Mouse (Mus musculus) left cerebral cortex, adult 11 months (tissue): Measurements from ENCODE around the gene Cisd3.

Source experiments
- DNase-seq: peaks from one replicate; pipeline ENCODE4 v3.0.0; 2022; ENCODE audit warnings: low spot score

Cisd3 gene

DNA sequence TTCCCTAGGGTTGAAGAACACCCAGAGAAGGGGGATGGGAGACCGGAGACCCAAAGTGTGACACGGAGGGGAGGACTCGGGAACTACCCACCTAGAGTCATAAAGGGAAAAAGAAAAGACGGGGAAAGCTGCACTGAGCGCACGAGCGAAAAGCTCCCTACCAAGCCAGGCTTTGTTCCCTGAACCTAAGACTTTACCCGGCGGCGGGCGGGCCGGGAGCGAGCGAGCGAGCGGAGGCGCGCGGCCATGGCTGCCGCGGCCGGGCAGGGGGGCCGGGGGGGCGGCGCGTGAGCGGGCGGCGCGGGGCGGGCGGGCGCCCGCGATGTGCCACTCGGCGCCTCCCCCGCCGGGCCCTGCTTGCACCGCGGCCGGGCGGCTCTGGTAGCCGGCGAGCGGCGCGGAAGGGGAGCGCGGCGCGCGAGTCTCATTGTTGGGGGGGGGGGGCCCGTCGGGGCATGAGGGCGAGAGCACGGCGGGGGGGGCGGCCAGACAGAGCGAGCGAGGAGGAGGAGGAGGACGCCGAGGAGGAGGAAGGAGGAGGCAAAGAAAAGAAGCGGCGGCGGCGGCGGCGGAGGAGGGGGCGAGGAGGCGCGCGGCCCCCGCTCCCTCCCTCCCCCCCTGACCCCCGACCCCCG, 22.6 kb upstream of the Cisd3 start, which contains the start of gene Mllt6:
TSS of gene Mllt6 (plus strand) at position 522 of the 635 bp plus-strand sequence.
- DNase-seq = no peak

DNA sequence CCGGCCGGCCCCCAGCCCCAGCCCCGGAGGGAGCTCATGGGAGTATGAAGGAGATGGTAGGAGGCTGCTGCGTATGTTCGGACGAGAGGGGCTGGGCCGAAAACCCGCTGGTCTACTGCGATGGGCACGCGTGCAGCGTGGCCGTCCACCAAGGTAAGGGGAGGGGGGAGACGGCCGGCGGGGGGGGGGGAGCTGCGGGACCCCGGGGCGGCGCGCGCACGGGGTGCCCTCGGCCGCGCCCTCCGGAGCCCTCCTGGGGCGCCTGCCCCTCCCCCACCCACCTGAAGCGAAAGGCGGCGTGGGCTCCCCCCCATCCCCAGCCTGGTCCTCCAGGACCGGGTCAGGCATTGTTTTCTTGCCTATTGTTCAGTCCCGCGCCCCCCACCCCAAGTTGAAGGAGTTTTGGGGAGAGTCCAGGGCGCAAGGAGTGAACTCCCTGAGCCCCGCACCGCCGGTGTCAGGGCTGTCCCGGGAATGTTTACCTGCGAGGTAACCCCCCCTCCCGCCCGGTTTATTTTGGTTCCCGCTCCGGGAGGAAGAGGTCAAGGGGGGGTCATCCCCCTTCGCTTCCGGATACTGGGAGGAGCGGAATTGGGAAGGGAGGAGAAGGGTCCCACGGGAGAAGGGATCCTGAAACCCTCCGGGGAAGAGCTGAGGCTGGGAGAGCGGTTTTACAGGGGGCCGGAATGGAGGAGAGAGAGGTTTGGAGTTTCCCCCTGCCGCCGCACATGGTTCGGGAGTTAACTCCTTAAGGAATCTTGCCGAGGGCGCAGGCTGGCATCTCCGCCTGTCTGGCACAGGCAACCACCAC, 21.9 kb upstream of the Cisd3 start:
- DNase-seq = no peak

DNA sequence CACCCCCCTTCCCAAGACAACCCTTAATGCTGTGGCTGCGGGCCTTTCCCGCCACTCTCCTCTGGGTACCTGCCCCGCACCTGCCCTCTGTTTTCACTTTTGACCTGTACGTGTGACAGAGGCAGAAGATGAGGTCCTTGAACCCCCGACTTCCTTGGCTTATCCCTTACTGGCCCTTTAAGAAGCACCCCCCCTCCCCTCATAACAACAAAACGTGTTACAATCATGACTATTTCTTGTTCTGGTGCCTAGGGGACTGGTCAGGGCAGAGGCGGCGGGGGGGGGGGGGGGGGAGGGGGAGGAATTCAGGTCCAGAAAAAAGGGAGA, 21.3 kb upstream of the Cisd3 start:
- DNase-seq = no peak

DNA sequence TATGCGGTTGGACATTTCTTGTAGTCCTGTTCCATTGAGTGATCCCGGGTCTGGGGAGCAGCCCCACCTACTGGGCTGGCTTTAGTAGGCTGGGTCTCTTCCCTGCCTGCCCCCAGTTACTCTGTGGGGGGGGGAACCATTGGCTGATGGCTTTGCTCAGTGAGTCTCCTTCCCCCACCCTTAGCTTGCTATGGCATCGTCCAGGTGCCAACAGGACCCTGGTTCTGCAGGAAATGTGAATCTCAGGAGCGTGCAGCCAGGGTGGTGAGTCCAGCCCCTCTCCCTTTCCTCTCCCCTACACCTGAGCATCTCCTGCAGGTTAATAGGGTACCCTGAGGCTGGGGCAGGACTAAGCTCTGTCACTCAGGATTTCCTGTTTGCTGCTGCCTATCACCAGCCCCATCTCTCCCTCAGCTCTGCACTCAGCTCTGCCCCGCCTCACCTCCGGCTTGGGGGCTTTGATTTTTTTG, 20.8 kb upstream of the Cisd3 start:
- DNase-seq = no peak

DNA sequence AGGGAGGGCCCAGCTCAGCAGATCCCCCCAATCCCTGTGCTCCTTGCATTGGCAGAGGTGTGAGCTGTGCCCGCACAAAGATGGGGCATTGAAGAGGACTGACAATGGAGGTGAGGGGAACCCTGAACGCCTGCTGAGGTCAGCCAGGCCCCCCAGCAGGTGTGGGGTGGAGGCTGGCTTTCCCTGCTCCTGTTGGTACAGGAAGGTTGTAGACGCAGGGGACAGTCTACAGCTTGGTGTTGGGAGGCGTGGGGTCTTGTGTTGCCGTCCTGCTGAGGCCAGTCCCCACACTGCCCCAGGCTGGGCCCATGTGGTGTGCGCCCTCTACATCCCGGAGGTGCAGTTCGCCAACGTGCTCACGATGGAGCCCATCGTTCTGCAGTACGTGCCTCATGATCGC, 20.2 kb upstream of the Cisd3 start:
- DNase-seq = no peak

DNA sequence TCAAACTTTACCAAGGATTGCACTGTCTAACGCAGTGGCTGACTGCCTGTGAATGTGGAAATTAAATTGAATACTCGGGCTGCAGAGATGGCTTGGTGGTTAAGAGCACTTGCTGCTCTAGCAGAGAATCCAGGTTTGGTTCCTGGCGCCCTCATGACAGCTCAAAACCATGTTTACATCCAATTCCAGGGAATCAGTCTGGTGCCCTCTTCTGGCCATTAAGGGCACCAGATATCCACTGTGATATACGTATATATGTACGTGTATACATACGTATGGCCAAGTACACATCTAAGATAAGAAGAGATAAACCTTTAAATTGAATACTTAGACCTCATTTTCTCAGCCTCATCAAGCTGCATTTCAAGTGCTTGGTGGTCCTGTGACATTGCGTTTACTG, 19.4 kb upstream of the Cisd3 start:
- DNase-seq = no peak

DNA sequence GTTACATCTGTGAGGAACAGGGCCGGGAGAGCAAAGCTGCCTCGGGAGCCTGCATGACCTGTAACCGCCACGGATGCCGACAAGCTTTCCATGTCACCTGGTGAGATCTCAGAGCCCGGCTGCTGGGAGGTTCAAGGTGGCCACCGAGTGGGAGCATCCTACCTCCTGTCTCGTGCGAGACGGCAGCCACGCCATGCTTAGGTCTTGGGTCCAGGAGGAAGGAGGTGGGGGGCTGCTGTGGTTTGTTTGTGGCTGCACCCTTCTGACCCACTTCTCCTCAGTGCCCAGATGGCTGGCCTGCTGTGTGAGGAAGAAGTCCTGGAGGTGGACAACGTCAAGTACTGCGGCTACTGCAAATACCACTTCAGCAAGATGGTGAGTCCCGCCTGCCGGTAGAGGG, 18.8 kb upstream of the Cisd3 start:
- no peak for DNase-seq

DNA sequence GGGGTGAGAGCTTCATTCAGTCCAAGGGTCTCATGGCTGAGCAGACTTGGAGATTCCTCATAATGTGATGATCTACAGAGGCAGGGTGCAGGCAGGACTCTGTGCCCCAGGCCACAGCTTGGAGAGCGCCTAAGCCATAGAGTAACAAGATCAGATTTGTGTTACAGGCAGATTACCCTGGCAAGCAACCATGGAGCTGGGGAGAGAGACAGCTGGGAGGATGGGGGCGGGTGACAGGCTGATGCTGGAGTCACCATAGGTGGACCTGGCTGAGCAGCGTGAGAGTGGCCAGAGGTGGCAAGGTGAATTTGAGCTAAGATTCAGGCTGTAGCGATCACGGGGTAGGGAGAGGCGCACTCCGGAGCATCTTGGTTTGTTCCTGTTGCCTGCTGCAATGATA, 17.5 kb upstream of the Cisd3 start:
- no peak for DNase-seq

DNA sequence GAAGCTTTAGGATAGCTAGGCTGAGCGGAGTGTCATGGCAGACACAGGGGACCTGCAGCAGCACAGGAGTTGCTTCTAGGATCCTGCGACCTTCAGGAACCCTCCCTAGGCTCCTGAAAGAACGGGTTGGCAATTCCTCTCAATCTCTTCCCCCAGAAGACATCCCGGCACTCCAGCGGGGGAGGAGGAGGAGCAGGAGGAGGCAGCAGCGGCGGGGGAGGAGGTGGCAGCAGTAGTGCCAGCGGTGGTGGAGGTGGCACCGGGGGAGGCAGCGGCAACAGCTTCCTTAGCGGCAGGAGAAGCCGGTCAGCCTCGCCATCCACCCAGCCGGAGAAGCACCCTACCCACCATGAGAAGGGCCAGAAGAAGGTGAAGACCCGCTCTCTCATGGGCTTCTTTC, 16.4 kb upstream of the Cisd3 start:
- no peak for DNase-seq

DNA sequence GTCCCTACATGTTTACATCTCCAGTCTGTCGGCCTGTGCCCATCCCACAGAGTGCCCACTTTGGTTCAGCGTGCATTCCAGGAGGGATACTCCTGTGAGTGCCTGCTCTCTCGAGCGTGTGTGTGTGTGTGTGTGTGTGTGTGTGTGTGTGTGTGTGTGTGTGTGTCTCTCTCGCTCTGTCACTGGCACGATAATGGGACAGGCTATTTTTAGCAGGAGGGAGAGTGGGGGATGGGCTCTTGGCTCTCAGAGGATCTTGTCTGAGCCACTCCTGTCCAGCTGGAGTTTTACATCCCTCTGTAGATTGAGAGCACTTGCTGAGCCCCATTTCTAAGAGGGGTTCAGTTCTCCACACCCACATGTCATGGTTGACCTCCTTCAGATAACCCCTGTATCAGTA, 15.8 kb upstream of the Cisd3 start:
- no peak for DNase-seq

DNA sequence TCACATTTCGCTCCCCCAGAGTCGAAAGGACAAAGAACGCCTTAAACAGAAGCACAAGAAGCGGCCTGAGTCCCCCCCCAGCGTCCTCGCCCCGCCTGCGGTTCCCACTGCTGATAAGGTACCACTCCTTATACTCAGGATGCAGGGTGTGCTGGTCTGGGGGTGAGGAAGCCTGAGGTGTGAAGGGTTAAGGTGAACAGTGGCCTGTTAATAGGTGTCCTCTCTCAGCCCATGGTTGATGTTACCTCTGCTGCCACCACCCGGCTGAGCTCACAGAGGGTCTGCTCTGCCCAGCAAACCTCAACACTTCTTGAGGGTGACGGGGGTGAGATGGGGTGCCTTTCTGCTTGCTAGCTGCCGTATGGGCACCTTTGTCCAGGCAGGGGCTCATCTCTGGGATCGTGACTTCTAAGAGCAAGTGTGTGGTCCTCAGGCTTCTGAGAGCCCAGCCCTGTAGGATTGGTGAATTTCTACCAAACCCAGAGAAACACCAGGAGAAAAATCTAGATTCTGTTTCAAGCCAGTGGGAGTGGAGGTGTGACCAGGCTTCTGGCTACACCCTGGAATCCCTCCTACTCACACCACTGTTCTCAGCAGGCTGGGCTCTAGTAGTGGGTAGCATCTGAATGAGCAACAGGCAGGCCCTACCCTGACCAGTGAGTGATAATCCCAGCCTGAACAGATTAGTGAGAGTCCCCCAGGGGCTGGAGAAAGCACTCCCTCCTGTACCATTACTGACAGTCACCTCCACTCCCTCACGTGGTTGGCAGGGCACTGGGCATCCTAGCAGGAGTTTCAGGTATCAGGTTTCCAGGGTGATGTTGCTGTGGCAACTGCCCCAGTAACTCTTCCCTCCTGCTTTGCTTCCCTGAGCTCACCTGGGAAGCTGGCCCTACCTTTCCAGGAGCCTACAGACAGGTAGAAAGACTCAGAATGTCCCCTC, 15.1 kb upstream of the Cisd3 start:
- no peak for DNase-seq

DNA sequence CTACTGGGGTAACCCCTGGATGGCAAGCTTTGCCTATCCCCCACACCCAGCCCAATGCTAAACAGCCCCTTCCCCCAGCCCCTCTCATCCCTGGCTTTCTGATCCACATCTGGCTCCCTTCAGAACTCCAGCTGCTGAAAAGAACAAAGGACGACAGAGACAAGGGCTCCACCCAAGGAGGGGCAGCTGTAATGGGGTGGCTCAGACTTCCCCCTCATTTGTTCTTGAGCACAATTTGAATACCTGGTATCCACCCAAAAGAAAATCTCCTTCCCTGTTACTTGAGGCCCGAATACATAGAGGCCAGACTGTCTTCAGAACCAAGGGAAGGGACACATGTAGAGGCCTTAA, 14.5 kb upstream of the Cisd3 start:
- DNase-seq = no peak

DNA sequence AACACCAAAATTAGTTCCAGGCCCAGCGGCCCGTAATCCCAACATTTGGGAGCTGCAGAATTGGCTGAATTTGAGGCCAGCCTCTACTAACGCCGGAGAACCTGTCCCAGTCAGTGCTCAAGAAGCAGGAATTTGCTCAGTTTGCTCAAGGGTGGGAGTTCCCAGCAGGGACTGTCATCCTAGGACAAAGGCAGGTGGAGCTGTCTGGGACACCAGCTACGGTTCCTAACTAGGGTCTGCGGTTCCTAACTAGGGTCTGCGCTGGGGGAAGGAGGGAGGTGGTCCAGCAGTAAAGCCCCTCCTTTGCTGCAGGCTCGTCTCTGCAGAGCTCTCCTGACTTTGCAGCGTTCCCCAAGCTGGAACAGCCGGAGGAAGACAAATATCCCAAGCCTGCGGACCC, 12.5 kb upstream of the Cisd3 start:
- no peak for DNase-seq

DNA sequence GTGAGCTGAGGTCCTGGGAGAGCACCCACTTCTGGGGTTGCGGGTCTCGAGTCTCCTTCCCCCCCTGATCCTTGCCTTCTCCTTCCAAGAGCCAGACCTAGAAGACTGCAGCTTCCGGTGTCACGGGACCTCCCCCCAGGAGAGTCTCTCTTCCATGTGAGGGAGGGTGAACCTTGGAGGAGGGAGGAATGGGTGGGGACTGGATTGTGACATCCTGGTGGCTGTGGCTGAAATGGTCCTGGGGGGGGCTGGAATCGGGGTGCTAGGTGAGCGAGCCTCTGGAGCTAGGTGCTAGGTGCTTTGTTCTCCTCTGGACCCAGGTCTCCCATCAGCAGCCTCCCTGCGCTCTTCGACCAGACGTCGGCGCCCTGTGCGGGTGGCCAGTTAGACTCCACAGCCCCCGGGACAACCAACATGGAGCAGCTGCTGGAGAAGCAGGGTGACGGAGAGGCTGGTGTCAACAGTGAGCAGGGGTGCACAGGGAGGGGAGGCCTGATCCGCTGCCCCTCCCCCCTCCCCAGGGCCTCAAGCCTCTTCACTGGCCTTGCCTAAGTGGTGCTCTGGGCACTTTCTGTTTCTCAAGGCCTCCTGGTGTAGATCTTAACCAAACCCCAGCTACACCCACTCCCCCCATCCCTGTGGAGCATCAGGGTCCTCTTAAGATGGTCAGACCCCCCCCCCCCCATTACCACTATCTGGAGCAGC, 9.4 kb upstream of the Cisd3 start:
- no peak for DNase-seq

DNA sequence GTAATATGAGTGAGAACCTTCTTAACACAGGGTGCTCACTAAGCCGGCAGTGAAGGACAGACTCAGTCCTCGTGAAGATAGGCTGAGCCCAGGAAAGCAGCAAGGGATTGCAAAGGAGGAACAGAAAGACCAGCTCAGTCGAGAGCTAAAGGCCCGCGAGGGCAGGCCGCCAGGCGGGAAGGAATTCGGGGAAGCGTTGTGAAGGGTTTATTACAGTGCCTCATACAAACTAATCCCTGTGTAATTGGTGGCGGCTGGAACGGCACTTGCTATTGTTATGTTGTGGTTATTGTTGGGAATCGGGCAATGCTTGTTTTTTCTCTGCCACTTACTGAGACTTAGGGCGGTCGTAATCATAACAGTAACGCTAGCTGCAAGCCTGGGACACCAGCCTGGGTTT, 8.2 kb upstream of the Cisd3 start:
- DNase-seq = no peak

DNA sequence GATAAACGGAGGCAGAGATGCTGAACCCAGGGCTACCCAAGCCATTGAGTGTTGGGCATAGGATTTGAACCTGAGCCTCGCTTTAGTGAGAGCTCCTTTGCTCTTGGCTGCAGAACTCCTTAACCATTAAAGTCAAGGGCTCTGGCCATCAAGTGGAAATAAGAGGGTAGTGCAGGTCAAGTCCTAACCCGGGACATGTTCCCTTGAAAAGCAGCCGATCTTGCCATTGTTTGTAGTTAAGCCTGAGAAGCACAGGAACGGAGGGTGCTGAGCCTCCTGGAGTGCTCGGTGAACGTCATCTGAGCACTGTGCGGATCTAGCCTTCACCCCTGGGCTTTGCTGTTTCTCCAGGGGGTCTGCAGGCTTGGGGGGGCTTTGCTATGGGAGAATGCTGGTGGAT, 7.8 kb upstream of the Cisd3 start:
- no peak for DNase-seq

DNA sequence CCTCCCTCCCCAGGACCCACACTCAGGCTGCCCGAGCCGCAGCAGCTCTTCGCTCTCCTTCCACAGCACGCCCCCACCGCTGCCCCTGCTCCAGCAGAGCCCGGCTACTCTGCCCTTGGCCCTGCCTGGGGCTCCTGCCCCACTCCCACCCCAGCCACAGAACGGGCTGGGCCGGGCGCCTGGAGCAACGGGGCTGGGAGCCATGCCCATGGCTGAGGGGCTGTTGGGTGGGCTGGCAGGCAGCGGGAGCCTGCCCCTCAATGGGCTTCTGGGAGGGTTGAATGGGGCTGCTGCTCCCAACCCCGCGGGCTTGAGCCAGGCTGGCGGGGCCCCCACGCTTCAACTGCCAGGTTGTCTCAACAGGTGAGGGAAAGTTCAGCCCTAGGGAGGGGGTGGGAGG, 7.3 kb upstream of the Cisd3 start:
- DNase-seq = no peak

DNA sequence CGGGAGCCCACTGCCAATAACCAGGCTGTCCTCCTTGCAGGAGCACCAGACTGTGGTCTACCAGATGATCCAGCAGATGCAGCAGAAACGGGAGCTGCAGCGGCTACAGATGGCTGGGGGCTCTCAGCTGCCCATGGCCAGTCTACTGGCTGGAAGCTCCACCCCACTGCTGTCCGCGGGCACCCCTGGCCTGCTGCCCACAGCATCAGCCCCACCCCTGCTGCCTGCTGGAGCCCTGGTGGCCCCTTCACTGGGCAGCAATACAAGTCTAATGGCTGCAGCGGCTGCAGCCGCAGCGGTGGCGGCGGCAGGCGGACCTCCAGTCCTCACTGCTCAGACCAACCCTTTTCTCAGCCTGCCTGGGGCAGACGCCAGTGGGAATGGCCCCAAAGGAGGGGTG, 5.2 kb upstream of the Cisd3 start:
- no peak for DNase-seq

DNA sequence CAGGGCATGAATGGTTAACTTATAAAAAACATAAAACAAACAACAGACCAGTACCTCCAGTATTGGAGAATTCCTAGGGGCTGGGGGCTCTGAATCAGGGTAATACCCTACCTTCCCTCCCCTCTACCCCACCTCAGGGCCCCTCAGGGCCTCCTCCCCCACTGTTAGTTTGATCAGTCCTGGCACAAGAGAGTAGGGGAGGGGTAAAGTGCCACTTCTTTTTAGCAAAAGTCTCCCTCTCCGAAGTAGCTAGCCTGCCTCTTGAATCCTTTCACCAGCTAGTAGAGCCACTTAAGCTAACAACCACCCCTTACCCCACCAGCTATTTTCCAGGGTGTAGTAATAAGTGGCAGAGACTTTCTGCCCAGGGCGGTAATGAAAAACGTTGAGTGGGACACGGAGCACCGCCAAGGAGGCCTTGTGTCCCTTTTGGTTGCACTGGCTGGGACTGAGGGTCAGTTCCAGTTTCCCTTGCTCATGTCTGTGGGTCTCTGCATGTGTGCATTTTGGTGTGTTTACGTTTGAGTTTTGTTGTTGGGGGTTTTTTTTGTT, 3.0 kb upstream of the Cisd3 start:
- no peak for DNase-seq

DNA sequence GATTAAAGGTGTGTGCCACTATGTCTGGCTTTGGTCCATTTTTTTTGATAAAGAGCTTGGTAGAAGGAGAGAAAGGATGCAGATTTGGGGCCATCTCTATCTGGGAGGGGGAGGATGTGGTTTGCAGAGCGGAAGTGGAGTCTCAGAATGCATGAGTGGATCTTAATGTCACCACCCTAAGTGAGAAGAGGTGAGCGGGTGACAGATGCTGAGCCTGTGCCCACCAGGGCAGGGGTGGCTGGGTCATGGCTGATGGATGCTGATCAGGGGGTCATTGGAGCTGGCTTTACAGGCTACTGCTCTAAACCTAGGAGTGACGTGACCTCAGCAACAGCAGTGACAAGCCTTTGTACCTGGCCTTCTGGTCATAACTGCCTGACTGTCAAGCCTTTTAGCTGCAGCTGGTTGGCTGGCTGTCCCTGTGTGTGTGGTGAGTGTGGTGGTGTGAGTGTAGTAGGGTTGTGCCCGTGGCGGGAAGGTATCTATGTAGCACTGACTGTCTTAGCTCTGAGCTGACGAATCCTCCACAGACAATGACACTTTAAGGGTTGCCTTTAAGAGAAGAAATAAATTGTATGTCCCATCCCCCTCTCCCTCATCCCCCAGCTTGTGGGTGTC, 1.5 kb upstream of the Cisd3 start:
- DNase-seq = no peak

DNA sequence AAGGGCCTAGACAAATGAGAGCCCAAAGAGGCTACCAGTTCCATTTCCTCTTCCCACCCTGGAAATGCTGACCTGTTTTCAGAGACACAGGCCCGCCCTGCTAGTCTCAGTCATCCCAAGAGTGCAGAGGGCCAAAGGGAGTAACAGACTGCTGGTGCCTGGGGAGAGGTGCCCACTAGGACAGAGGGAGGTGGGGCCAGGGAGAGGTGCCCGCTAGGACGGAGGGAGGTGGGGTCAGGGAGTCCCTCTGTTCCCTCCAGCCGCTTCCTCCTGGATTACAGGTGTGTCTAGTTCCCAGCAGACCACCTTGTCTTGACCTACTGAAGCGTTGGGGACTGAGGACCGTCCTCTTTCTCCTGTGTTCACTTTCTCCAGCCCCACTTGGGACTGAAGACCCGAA, 860 bp upstream of the Cisd3 start:
- no peak for DNase-seq
